Comparison of ENCODE assay signal across 7 mouse cellular contexts in the genomic region with DNA sequence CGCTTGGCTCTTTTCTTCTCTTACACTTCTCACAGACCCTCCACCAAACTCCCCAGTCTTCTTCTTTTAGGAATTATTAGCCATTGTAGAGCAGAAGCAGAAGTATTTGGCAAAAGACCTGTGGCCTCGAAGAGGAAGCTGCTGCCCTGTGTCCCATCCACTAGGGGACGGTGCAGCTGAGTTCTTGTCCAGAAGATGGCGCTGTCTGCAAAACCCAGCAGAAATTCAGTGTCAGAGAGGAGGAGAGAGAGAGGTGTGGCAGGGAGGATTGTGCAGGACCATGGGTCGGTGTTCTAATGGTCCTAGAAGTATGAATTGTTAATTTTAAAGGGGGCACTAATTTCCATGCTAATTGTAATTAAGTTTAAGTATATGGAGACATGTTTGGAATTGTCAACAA. TPM values are rescaled to one million over a fixed set of nuclear protein-coding genes. Genes with fewer than 3 reads are reported as not detected.
DNase-seq lines count a peak whose midpoint lies in the region; ATAC-seq lines count a peak whose summit lies in the region.

No protein-coding gene starts in this region.

- no peak for ATAC-seq in monocyte, adult 5-6 weeks (replicated peaks; ENCODE audit: insufficient number of reproducible peaks, low FRiP score, low TSS enrichment, poor library complexity, severe bottlenecking)
- ATAC-seq in granulocyte monocyte progenitor cell, adult 5-6 weeks (replicated peaks; ENCODE audit: poor library complexity, severe bottlenecking): peak; percentile 66

- DNase-seq in monocyte, adult 2 months (ENCODE audit: low read depth in 1 of 2, low spot score in 2 of 2): peak; percentile 20 to 31
- DNase-seq in WW6 (ENCODE audit: low read depth, low spot score): peak; percentile 56
- peak; percentile 37 for DNase-seq in cerebellum, adult 8-10 months
- DNase-seq in left cerebral cortex, postnatal 36 days (ENCODE audit: low spot score in 2 of 2): peak; percentile 68 to 72
- peak; percentile 68 for DNase-seq in retina, postnatal 1 day

- intact Hi-C loops in left cerebral cortex, postnatal 36 days (cut with DNase I): loop anchor here (5.0 to 10.0 kb wide), 2 partner anchors 755 to 937 kb away; partner anchors contain the start of gene Grin2b

RNA-seq across cellular contexts. Expression of gene Emp1, which starts 55.1 kb away (rescaled TPM):
- total RNA-seq in monocyte, adult 5-6 weeks (2017): 4.6 to 6.1 TPM (median 5.9 TPM) in 3 replicates
- not detected in 2 replicates for total RNA-seq in granulocyte monocyte progenitor cell, adult 5-6 weeks (2014; fragmentation: Nextera tagmentation)
- not detected in 2 replicates for total RNA-seq in granulocyte monocyte progenitor cell, adult 5-6 weeks (2017)
- 1 to 10 TPM; 1.3 to 3.7 TPM for total RNA-seq in left cerebral cortex, postnatal 36 days (2021)
